Mouse (Mus musculus): ENCODE data around the gene Suclg2.
A peak's percentile ranks its signal among the peaks of the same experiment; 100 is the strongest.

The Suclg2 gene

DNA sequence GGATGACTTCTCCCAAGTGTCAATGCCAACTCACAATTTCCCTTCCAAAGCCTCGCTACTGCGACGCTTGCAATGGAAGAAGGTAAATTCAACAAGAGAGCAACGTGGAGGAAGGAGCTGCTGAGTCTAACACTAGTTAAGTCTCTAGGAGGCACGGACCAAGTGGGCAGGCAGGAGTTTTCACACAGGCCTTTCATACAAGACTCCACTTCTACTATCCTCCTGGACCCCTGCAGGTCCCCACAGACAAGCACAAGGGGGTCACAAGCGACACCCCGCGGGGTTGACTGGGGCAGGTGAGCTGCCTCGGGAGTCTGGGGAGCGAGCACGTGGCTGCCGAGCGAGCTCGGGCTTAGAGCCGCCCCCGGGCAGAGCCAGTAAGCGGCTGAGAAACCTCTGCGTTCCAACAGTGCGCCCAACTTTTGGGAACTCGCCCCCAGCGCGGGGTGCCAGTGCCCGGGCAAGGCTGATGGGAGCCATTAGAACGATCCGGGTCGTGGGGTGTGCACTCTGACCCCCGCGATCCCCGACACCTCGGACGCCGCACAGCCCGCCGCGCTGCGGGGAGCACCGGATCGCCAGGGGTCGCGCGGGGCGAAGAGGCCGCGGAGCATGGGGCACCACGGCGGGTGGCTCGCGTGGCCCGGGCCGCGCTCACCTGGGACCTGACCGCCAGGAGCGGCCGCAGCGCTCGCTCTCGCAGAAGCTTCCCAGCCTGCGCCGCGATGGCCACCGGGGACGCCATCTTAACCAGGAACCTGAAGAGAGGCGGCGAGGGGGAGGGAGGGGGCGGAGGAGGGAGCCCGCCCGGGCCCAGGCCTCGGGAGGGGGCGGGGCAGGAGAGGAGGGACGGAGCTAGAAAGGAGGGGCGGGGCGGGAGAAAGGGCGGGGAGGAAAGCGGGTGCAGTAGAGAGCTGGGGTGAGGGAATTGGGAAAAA is at the start of gene Suclg2:
Gene Suclg2, minus strand, starts transcription at position 770 of the 938 bp plus-strand sequence.
- DNase-seq, result peak; percentile 81

DNA sequence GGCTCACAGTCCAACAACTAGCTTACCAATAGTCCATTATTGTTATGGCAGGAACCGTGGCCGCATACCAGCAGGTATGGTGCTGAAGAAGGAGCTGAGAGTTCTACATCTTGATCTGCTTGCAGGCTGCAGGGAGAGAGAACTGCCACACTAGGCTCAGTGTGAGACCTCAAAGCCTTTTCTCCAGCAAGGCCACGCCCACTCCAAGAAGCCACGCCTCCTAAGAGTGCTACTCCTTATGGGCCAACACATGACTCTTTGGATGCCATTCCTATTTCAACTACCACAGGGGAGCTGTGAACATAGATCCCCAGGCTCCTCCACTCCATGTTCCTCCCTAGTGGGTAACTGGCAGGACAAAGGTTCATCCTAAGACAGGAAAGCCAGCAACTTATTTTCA is 48.0 kb upstream of the Suclg2 start:
- no peak for DNase-seq

DNA sequence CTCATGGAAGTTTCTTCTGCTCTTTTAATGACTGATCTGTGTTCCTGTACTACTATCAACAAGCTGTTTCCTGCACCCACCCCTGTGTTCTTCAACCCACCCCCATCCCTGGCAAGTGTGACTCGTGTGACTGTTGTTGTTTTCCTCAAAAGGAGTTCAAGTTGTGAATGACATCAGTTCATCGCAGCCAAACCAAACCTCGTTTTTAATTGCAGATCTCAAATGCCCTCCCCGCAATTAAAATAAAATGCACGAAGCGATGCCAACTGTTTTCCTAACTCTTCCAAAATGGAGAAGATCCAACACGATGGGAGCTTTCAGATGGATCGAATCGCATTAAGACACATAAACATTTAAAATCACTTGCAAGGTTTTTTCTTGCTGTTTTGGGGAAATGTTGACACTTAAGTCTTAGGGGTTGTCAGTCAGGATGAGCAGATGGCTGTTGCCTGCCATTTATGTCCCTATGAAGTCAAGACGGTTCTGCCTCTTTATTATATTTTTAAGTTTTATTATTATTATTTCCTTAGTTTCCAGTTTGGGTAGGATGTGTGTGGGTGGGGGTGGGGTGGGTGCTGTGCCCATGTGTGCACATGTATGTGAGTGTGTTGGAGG is 41.1 kb upstream of the Suclg2 start:
- no peak for DNase-seq

DNA sequence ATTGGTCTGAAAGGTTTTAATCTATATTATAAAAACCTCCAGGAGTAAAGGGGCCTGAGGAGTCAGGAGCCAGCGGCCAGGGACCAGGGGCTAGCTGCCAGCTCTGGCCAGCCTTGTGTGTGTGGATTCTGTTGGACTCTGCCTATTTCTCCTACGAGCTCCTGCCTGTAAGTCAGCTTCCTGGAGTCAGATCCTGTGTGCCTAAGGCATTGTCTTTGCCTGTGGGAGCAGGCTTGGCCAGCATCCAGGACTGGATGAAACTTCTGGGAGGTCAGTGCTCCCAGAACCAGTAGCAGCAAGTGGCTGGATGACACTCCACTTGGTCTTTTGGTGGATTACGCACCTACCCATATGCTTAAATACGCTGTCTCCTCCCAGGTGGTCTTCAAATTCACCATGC is 23.8 kb upstream of the Suclg2 start:
- no peak for DNase-seq

DNA sequence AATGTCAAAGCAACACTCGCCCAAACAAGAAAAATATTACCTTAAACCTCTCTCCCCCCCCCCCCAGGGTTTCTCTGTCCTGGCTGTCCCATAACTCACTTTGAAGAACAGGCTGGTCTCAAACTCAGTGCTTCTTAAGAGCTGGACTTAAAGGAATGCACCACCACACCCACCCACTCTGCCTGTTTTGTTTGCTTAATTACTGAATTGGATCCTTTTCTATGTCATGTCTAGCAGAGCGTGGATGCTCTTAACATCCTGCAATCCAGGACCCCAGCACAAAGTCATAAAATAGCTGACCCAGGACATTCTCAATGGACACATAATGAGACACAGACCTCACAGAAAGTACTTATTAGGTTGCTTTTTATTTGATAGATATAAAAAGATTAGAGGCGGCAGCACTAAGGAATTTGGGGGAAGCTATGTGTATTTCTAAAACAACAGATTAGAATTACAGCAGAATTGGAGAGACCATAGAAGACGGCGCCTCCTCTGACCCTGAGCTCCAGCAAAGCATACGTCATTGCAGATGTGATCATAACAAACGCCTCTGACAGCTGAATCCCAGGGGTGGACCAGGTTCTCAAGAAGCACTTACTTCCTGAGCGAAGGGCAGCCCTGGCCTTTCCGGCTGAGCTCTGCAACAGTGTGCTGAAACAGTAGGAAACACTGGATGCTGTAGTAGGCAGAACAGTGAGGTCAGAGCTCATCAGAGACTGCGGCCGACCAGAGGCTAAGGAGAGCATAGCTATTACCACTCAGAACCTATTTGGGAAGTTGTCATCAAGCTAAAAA is 13.2 kb upstream of the Suclg2 start:
- no peak for DNase-seq

DNA sequence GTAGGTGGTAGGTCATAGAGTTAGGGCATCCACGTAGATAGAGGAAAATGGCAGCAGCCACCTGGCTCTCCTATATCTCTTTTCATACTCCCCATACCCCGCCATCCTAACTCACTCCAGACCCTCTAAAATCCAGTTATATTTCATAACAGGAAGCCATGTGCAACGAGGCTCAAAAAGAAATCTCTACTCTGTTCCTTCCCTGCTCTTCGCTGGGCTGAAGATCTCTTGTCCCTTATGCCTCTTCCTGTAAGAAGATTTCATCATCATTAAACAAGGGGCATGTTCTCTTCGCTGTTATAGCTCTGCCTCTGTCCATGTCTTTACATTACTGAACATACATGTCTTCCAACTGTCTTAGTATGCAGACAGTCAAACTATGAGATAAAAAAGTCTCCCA is 10.8 kb upstream of the Suclg2 start:
- no peak for DNase-seq

DNA sequence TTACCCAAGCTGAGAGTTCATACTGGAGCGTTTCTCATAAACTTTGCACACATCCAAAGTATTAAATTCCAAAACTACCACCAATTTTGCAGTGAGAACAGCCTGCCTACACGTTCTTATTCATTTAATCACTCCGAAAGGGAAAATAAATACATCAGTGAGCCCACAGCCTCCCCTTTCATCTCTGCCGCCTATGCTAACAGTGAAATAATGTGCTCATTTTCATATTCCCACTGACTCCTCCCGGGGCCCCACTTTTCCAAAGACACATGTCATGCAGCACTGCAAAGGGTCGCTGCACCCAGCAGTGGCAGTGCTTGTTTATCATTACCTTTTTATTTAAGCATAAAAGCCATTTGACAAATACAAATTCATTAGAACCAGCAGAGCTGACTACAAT is 6.7 kb upstream of the Suclg2 start:
- no peak for DNase-seq

DNA sequence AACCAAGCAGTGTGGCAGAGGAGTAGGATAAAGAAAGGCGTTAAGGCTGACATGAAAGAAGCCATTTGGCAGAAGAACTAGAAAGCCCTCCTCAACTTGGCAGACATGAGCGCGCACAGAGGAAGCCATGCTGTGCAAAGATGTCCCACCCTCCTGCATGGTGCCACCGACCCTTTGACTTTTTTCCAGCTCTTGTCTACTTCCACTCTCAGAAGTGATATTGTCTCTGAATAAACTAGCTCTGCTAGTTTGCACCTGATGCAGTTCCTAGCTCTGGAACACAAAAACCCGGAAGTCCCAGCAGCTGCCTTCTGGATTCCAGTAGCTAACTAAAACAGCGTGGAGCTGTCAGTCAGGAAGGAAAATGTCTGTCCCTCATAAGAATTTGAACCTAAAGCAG is 4.8 kb upstream of the Suclg2 start:
- no peak for DNase-seq

DNA sequence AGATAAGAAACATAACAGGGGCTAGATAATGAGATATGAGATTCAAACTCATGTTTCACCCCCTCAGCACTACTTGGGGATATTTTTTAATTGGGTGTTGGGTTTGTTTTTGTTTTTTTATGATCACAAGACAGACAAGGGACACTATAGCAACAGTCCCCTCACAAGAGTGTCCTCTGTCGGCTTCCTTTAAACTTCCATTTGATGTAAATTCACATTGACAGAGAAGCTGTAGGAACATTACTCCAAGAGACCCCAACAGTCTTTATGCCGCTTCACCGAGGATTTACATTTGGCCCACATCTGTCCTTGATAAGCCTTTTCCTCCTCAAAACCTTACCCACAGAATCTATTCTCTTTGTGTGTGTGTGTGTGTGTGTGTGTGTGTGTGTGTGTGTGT is 1.2 kb upstream of the Suclg2 start:
- no peak for DNase-seq

DNA sequence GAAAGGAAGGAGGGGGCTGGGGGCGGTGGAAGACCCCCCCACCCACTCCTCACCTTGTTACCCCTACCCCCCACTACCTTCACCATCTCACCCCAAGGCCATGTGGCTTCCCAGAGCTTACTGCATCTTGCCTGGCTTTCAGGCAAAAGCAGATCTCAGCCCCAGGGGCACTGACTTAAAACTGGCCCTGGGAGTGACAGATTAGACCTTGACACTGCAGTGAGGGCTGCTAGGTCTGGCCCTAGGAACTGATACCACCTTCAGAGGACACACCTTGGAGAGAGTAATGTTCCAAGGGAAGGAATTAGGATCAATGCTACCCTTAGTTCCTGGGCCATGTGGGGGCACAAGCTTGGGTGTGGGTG is 351 bp upstream of the Suclg2 start:
- no peak for DNase-seq

DNA sequence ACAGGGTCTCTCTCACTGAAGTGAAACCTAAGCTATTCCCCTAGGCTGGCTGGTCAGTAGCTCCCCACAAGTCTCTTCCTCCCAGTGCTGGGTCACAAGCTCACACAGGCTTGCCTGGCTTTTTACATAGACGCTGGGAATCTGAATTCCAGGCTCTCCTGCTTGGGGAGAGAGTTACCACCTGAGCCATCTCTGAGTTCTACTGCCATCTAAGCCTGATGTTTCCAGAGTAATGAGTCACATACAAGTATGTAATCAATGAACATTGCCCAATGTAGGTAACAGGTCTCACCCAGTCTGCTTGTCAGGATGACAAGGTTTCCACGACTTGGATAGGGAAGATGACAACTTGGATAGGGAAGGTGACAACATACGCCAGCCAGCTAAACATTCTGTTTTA is 1.5 kb downstream of the Suclg2 start:
- DNase-seq, result no peak

DNA sequence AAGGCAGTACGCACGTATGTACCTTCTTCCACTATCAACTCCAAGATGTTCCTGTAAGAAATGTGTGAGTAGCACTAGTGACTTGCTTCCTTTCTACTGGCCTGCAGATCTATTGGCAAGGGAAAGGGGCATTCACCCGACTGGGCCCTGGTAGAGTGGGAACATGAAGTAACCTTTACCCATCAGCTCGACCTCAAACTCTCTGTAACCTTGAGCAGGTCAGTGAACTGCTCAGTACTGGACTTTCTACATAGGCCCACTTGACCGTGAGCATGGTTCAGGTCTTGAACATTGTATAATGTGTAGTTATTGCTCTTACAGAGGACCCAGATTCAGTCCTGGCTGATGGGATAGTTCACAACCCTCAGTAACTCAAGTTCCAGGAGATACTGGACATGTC is 2.1 kb downstream of the Suclg2 start:
- no peak for DNase-seq

DNA sequence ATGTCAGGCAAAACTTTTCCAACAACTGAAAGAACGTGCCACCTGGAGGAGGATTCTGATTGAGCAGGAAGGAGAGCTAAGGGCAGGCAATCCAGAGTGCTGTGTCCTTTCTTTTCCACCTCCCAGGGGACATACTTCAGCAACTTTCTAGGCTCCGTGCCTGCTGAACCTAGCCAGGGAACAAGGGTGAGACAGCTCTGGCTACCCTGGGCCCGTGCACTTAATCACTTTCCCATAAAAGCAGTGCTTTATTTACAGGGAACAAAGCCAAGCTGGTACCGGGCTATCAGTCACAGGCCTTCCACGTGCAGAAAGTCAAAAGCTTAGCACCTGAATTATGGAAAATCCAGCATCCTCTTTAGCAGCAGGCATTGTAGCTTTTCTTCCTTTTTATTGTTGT is 5.4 kb downstream of the Suclg2 start:
- no peak for DNase-seq

DNA sequence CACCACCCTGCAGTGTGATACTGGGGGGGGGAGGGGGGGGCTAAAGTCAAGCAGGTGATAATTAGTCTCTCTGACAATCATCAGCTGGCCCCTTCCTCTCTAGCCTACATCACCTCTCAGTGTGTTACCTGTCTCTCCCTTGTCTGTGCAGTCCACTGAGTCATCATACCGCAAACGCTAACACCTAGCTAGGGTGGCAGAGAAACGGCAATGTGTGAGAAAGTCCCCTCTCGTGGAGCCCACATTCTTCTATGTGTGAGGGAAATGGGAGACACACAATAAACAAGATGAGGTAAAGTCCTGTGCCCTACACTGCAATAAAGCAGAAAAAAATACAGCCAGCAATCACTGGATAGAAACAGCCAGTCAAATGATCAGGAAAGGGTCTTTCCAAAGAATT is 6.5 kb downstream of the Suclg2 start:
- DNase-seq, result no peak

DNA sequence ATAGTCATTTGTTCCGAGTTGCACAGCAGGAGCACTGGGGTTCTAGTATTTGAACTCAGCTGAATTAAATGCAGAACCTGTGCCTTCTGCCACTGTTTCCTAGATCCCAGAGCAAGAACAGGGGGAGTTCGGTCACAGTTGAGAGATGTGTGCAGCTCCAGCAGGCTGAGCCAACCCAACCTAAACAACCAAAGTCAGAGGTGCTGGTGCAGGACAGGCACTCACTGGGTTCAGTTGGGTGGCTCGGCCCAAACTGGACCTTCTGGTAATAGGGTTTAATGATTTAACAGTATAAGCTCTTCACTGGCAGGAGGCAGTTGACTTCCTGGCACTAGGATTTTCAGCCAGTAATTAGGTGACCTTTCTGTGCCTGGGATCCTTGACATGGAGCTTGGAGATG is 6.9 kb downstream of the Suclg2 start:
- DNase-seq, result no peak

DNA sequence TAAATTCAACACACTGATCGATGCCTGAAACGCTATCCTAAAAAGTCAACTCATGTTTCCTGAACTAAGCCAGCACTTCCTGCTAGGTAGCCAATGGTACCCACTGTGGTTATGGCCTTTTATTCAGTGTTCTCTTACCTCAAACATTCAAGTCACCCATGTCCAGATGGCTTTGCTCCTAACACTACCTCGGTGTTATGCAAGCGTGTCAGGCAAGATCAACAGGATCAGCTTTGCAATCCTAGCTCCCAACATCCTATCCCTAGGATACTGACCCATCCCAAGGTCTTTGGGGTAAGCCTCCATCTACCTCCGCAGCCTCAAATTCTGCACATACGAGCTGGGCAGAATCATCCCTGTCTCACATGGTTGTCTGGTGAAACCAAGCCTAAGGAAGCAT is 7.7 kb downstream of the Suclg2 start:
- DNase-seq, result no peak

DNA sequence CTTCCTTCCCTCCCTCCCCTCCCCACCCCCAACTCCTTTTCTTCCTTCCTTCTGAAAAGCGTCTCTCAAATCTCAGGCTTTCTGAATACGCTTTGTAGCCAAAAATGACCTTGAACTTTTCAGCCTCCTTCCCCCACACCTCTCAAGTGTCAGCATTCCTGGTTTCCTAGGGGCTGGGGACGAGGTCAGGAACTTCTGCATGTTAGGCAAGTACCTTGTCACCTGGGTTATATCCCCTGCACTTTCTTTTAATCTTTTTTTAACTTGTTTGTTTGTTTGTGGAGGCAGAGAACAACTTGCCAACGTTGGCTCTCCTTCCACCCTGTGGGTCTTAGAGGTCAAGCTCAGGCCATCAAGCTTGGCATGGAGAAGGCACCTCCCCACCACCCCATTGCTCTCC is 9.1 kb downstream of the Suclg2 start:
- no peak for DNase-seq

DNA sequence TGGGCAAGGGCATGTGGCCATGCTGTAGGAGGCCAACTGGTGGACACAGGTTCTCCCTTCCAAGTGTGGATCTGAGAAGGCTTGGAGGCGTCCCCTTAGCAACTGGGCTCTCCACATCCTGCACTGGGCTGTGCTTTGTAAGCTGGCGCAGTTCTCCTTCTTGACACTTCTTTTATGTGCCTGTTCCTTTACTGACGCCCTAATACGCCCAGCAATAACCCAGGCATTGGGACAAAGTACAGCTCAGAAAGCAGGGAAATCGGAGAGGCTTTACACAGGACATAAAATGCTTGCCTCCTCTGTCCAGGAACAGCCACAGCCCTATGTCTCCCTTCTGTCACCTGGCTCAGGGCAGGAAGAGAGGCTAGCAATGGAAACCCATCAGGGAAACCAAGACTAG is 9.5 kb downstream of the Suclg2 start:
- DNase-seq, result no peak

DNA sequence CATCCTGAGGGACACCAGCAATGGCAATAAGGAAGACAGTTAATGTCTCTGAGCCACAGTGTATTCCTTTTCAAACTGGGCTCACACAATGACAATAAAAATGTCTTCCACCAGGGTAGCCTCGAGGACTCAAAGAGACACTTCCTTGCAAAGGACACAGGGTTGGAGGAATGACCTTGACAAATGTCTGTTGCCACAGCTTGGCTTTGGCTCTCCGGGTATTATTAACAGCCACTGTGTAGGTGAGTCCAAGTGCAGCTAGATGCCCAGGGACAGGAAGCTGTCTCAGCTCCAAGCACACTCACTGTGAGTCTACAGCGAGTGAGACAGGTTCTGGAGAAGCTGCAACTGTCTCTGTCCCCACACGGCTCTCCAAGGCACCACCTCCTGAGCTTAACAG is 14.0 kb downstream of the Suclg2 start:
- DNase-seq, result no peak

DNA sequence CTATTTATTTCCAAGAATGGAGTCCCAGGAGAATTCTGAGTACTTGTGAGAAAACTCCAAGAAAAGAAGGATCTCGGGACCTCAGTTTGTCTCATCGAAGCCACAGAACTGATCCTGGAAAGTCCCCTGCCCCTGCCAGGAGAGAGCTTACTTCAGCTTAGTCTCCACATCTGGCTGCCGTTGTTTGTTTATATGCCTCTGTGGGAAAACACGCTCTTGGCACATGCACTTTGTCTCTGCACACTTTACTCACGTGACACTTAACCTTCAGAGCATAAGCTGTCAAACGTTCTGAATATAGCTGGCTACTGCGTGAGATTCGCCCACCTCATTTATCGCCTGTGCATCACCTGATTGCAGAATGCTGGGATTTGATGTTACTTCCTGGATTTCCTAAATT is 16.4 kb downstream of the Suclg2 start:
- no peak for DNase-seq

DNA sequence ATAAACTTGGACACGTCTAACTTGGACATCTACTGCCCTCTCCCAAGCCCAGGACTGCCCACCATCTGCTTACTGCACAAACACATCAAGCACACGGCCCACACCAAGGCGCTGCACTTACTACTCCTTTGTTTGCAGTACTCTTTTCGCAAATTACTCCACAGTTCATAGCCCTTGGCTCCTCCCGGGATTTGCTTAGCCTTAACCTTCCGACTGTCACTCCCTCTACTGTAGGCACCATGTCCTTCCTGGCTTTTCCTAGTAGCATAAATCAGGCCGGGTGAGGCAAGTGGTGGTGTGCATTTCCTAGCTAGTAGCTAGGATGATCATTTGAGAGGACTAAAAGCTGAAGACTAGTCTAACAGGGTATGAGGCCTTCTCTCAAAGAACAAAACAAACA is 16.8 kb downstream of the Suclg2 start:
- no peak for DNase-seq

DNA sequence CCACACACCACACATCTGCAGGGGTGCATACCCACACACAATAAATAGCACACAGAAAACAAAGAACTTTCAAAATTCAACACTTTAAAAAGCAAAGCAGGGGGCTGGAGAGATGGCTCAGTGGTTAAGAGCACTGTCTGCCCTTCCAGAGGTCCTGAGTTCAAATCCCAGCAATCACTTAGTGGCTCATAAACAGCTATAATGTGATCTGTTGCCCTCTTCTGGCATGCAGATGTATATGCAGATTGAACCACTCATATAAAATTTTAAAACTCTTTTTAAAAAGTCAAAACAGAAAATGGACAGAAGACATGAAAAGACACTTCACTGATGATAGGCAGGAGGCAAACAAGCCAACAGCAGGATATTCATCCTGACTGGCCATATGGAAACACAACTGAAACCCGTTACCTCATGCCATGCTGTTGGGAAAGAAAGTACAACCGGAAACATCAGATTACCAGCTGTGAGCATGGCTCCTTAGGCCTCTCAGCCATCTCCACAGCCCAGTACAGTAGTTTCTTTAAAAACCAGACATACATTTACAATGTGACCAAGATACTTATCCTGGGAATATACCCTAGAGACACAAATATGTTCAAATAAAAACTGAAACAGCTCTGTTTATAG is 17.5 kb downstream of the Suclg2 start:
- DNase-seq, result no peak

DNA sequence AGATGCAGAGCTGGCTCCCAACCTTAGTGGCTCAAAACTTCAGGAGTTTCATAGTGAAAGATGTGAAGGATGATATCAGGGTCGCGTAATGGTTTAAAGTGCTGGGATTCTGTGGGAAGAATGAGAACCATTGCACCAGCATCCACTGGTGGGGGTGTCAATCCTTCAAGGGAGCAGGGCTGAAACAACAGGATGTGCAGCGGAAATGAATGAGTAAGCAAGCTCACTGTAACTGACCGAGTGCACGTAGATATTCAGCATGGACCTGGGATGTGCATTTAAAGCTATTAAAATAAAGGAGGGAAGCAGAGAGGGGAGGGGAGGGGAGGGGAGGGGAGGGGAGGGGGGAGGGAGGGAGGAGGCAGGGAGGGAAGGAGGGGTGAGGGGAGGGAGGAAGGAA is 18.4 kb downstream of the Suclg2 start:
- no peak for DNase-seq
